Mouse (Mus musculus) lung, embryonic 14.5 days (tissue): ENCODE results near the gene Arl5a. TPM values are rescaled to one million over a fixed set of nuclear protein-coding genes. Genes with fewer than 3 reads are reported as not detected.

Experiments
- ATAC-seq: fragments of 200-750 bp; cut with Nextera tagmentation; 2 replicates; pipeline ENCODE4 v1.8.0; 2017; ENCODE audit warnings: mild to moderate bottlenecking, moderate TSS enrichment, moderate library complexity; ENCODE audit not compliant: insufficient read depth
- DNase-seq: peaks from one replicate; pipeline ENCODE4 v3.0.0-alpha.2; 2015
- H3K27ac ChIP-seq: fragments of 300-500 bp; sonication (generic); 2 replicates; pipeline ENCODE4 v1.5.1; 2014; ENCODE audit warnings: low read depth, mild to moderate bottlenecking, moderate library complexity
- H3K27me3 ChIP-seq: fragments of 300-500 bp; sonication (generic); 2 replicates; pipeline ENCODE4 v1.6.1; 2014; ENCODE audit warnings: low read length, control low read depth; ENCODE audit not compliant: insufficient read depth
- H3K36me3 ChIP-seq: fragments of 300-500 bp; sonication (generic); 2 replicates; pipeline ENCODE4 v1.6.1; 2014; ENCODE audit warnings: control low read depth; ENCODE audit not compliant: insufficient read depth
- H3K4me1 ChIP-seq: fragments of 300-500 bp; sonication (generic); 2 replicates; pipeline ENCODE4 v1.6.1; 2014; ENCODE audit warnings: antibody characterized with exemption, control low read depth; ENCODE audit not compliant: insufficient read depth
- H3K4me2 ChIP-seq: fragments of 300-500 bp; sonication (generic); 2 replicates; pipeline ENCODE4 v1.6.1; 2014; ENCODE audit warnings: mild to moderate bottlenecking
- H3K4me3 ChIP-seq: fragments of 300-500 bp; sonication (generic); 2 replicates; pipeline ENCODE4 v1.5.1; 2014; ENCODE audit warnings: low read depth, low read length
- H3K9ac ChIP-seq: fragments of 300-500 bp; sonication (generic); 2 replicates; pipeline ENCODE4 v1.6.1; 2014
- H3K9me3 ChIP-seq: fragments of 300-500 bp; sonication (generic); 2 replicates; pipeline ENCODE4 v1.6.1; 2016; ENCODE audit warnings: low read depth, low read length, control low read depth
- CTCF ChIP-seq: IDR thresholded peaks from 2 replicates; pipeline ENCODE4 v1.5.1; 2016; ENCODE audit warnings: antibody characterized with exemption, low read depth
- WGBS: fragments of 180-500 bp; shearing (Covaris S2); extraction: QIAGEN DNeasy Blood & Tissue Kit; methylation state at CpG from one replicate; pipeline ENCODE4 v1.1.7; 2014; 5-methylcytosine and 5-hydroxymethylcytosine counted together
- polyA plus RNA-seq: library from polyadenylated mRNA; unstranded; fragments of >200 nt; fragmentation: Nextera tagmentation; extraction: Ambion mirVana; gene quantifications from 2 replicates; pipeline ENCODE4 v1.2.1, GENCODE M21; 2014

Gene Arl5a
- polyA plus RNA-seq, 1 experiment from 2014 or later = 71.0 TPM

GRCm38 (mm10) chr2:52394529-52394928, 30.2 kb downstream of the Arl5a start:
- Histone ChIP-seq H3K4me2 (no peak overlapping the region), H3K9me3 (no peaks in the 10 kb centered on the region), H3K9ac (no peak overlapping the region), H3K36me3 (peaks cover 6% of the 10 kb centered on the region), H3K27me3 (no peaks in the 10 kb centered on the region), H3K4me3 (no peak overlapping the region), H3K27ac (no peak overlapping the region), H3K4me1 (no peaks in the 10 kb centered on the region)
- no peak for TF ChIP-seq CTCF
- no peak for DNase-seq
- WGBS = 79% methylated on average over 5 of the region's 5 CpGs
- ATAC-seq = no peak

DNA sequence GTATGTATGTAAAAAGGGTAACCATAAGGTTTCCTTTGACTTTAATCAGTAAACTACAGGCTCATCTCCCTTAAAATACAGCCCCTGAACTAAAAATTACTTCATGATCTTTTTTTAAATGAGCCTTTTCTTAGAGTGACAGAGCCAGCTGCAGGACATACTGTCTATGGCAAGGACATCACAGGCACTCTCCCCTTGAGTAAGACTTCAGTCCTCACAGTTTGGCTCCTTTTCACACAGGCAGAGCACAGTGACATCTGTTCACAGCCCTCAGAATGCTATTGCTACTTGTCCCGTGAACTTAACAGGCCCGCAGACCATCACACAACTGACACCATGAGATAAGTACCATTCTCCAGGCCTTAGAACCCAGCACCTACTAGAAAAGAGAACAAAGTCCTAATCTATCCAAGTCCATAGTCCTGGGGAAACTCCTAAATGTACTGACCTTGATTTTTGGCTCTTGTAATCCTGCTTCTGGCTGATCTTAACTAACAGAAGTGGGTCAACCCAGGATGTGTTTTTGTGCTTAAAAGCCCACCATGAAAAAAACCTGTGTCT, 34.2 kb downstream of the Arl5a start:
- Histone ChIP-seq H3K9me3 (no peaks in the 10 kb centered on the region), H3K9ac (no peak overlapping the region), H3K27me3 (no peaks in the 10 kb centered on the region), H3K4me2 (no peak overlapping the region), H3K4me1 (no peaks in the 10 kb centered on the region), H3K4me3 (no peak overlapping the region), H3K27ac (no peak overlapping the region), H3K36me3 (no peaks in the 10 kb centered on the region)
- DNase-seq = no peak
- WGBS = 70% methylated on average over 2 of the region's 2 CpGs
- ATAC-seq = no peak
- TF ChIP-seq CTCF = no peak

GRCm38 (mm10) chr2:52389975-52390374, 34.7 kb downstream of the Arl5a start:
- 70% methylated on average over 3 of the region's 3 CpGs for WGBS
- H3K9ac ChIP-seq = no peak overlapping the region
- H3K36me3 ChIP-seq = no peaks in the 10 kb centered on the region
- TF ChIP-seq CTCF = no peak
- no peaks in the 10 kb centered on the region for H3K4me1 ChIP-seq
- ATAC-seq (no peak), DNase-seq (no peak)
- no peak overlapping the region for H3K4me3 ChIP-seq
- no peaks in the 10 kb centered on the region for H3K9me3 ChIP-seq
- no peaks in the 10 kb centered on the region for H3K27me3 ChIP-seq
- no peak overlapping the region for H3K27ac ChIP-seq
- H3K4me2 ChIP-seq = no peak overlapping the region

GRCm38 (mm10) chr2:52386451-52386850, 38.2 kb downstream of the Arl5a start:
- 46% methylated on average over 6 of the region's 6 CpGs for WGBS
- H3K4me1 ChIP-seq = no peaks in the 10 kb centered on the region
- no peak for ATAC-seq
- H3K27me3 ChIP-seq = no peaks in the 10 kb centered on the region
- 0 out of 2 replicates have a peak overlapping the region, but pooled peaks have one; percentile 16 for H3K27ac ChIP-seq
- no peak overlapping the region for H3K4me2 ChIP-seq
- TF ChIP-seq CTCF = no peak
- no peaks in the 10 kb centered on the region for H3K9me3 ChIP-seq
- no peak overlapping the region for H3K9ac ChIP-seq
- no peaks in the 10 kb centered on the region for H3K36me3 ChIP-seq
- no peak for DNase-seq
- H3K4me3 ChIP-seq = no peak overlapping the region

- Histone ChIP-seq H3K4me3 (no peak overlapping the region), H3K4me2 (peak overlapping the region; percentile 39), H3K36me3 (no peaks in the 10 kb centered on the region), H3K9me3 (no peaks in the 10 kb centered on the region), H3K27ac (0 out of 2 replicates have a peak overlapping the region, but pooled peaks have one; percentile 16), H3K4me1 (no peaks in the 10 kb centered on the region), H3K9ac (no peak overlapping the region), H3K27me3 (no peaks in the 10 kb centered on the region)
- ATAC-seq (peak; percentile 75; the same call in 1 of the 2 replicates), DNase-seq (peak; percentile 71)
- TF ChIP-seq CTCF = no peak
- 26% methylated on average over 7 of the region's 7 CpGs for WGBS
These were observed 38.7 kb downstream of the Arl5a start for GRCm38 (mm10) chr2:52386037-52386436.

- no peaks in the 10 kb centered on the region for H3K4me1 ChIP-seq
- no peak overlapping the region for H3K27ac ChIP-seq
- ATAC-seq (peak; percentile 78), DNase-seq (peak; percentile 49)
- WGBS = 55% methylated on average over 10 of the region's 10 CpGs
- H3K4me2 ChIP-seq = no peak overlapping the region; the same call in 1 of the 2 replicates
- TF ChIP-seq CTCF = no peak
- no peak overlapping the region for H3K4me3 ChIP-seq
- no peaks in the 10 kb centered on the region for H3K9me3 ChIP-seq
- H3K36me3 ChIP-seq = no peaks in the 10 kb centered on the region
- H3K27me3 ChIP-seq = no peaks in the 10 kb centered on the region
- no peak overlapping the region for H3K9ac ChIP-seq
These were observed 45.8 kb downstream of the Arl5a start for GRCm38 (mm10) chr2:52378848-52379261.

- Histone ChIP-seq H3K4me3 (no peak within 1 kb of the TSS), H3K27me3 (no peaks in the 10 kb centered on the region), H3K4me2 (peak within 1 kb of the TSS; percentile 4), H3K27ac (no peak within 1 kb of the TSS), H3K9me3 (no peaks in the 10 kb centered on the region), H3K9ac (no peak within 1 kb of the TSS), H3K4me1 (no peaks in the 10 kb centered on the region), H3K36me3 (no peaks in the 10 kb centered on the region)
- peak; percentile 26 for DNase-seq
- peak; percentile 77 for ATAC-seq
- TF ChIP-seq CTCF = no peak
- WGBS = 48% methylated on average over 7 of the region's 7 CpGs
These were observed 46.3 kb downstream of the Arl5a start, which contains the start of gene Neb for GRCm38 (mm10) chr2:52378448-52378804. Gene Neb (minus strand): TSS chr2:52378474.
